Mouse (Mus musculus) urinary bladder, postnatal 10 days (tissue): ENCODE data around the gene Tsc1.

ENCODE experiments used
- DNase-seq: peaks from one replicate; pipeline ENCODE4 v3.0.0; 2022; ENCODE audit warnings: low spot score

Gene Tsc1

GRCm38 (mm10) chr2:28737112-28737511 is 96.1 kb downstream of the Tsc1 start:
- no peak for DNase-seq

- DNase-seq: no peak
These were observed 99.1 kb downstream of the Tsc1 start for GRCm38 (mm10) chr2:28740159-28740558.
